Mouse (Mus musculus): ENCODE results near the gene Kirrel3. TPM values are rescaled to one million over a fixed set of nuclear protein-coding genes. Genes with fewer than 3 reads are reported as not detected.

The Kirrel3 gene
- polyA plus RNA-seq, 1 experiment from 2014 or later, result 0.72 TPM

DNA sequence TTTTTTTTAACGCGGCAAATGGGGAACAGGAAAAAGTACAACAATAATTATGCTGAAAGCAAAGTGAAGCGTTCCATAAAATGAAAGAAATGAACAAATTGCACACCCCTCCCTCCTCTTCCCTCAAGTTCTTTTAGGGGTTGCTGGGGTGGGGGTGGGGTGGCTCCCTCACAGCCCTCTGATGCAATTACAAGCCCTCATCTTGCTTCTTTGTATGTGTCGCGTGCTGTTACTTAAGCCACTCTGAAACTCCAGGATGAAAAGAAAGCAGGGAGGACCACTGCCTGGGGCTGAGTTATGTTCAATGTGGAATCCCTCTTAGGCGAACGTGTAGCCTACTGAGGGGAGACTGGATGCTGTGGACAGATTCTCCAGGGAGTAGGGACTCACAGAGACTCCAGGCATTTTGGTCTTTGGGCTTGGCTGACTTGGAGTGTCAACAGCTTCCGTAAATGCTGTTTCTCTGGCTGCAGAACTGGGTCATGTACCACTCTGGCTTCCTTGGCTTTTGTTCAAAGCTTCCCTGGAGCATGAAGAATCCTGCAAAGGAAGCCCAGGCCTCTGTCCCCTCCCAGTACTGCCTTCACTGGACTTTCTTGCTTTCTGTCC, 72.7 kb downstream of the Kirrel3 start:
- no peak overlapping the region for H3K27ac ChIP-seq (ENCODE audit: low read length)
- H3K36me3 ChIP-seq (ENCODE audit: insufficient read depth, low read length), result no peaks in the 10 kb centered on the region
- no peak overlapping the region for H3K4me2 ChIP-seq (replicated peaks; ENCODE audit: low read depth, low read length)
- no peak overlapping the region for H3K4me3 ChIP-seq (ENCODE audit: low read depth, low read length)
- TF ChIP-seq EP300 (IDR thresholded peaks at IDR 0.05) (no peak), CTCF (IDR thresholded peaks at IDR 0.05) (no peak)
- no peaks in the 10 kb centered on the region for H3K27me3 ChIP-seq (replicated peaks; ENCODE audit: insufficient read depth, low read length)
- no peak overlapping the region for H3K9ac ChIP-seq (replicated peaks; ENCODE audit: low read depth)
- DNase-seq (ENCODE audit: low spot score), result peak; percentile 9
- 54% methylated on average over 8 of the region's 8 CpGs for WGBS
- ATAC-seq, result no peak
- no peaks in the 10 kb centered on the region for H3K9me3 ChIP-seq (ENCODE audit: low read length)
- H3K4me1 ChIP-seq (ENCODE audit: insufficient read depth, low read depth, low read length), result no peaks in the 10 kb centered on the region

DNA sequence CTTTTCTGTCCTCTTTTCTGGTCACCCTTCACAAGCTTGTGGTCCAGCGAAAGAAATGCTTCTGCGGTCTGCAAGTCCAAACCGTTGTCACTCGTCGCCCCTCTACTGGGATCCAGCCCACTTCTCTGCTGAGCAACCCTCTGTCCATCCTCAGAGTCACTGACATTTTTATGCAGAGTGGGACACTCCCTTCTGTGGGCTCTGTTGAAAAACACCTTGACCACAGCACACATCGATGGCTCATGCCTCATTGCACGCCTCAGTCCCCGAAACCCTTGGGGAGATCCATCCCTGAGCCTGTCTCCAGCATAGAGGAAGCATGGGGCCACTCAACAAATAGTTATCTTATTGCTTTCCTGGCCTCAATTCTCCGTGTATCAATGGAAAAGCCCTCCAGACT, 73.4 kb downstream of the Kirrel3 start:
- Histone ChIP-seq H3K4me2 (replicated peaks; ENCODE audit: low read depth, low read length) (no peak overlapping the region), H3K36me3 (ENCODE audit: insufficient read depth, low read length) (no peaks in the 10 kb centered on the region), H3K4me3 (ENCODE audit: low read depth, low read length) (no peak overlapping the region), H3K9me3 (ENCODE audit: low read length) (no peaks in the 10 kb centered on the region), H3K4me1 (ENCODE audit: insufficient read depth, low read depth, low read length) (no peaks in the 10 kb centered on the region), H3K27ac (ENCODE audit: low read length) (no peak overlapping the region), H3K27me3 (replicated peaks; ENCODE audit: insufficient read depth, low read length) (no peaks in the 10 kb centered on the region), H3K9ac (replicated peaks; ENCODE audit: low read depth) (no peak overlapping the region)
- TF ChIP-seq CTCF (IDR thresholded peaks at IDR 0.05) (no peak), EP300 (IDR thresholded peaks at IDR 0.05) (no peak)
- 86% methylated on average over 9 of the region's 9 CpGs for WGBS
- DNase-seq (ENCODE audit: low spot score) (no peak), ATAC-seq (no peak)

DNA sequence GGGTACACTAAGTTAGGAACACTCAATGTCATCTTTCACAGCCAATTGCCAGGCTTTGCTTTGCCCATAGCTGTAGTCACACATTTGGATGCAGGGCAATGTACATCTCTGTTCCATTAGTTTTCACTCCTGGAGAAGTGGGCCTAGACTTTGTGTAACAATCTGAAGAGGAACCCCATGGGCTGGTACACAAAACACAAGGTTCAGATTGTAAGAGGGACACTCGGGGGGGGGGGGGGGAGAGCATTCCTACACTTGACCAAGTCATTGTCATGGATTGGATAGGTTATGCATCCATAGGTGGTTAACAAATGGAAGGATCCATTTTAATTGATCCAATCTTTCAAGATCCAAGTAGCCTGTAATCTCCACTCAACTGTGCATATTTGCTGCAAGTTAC, 75.6 kb downstream of the Kirrel3 start:
- no peak for ATAC-seq
- WGBS, result no CpG with 5 or more reads among the region's 1 CpGs
- no peak overlapping the region for H3K27ac ChIP-seq (ENCODE audit: low read length)

DNA sequence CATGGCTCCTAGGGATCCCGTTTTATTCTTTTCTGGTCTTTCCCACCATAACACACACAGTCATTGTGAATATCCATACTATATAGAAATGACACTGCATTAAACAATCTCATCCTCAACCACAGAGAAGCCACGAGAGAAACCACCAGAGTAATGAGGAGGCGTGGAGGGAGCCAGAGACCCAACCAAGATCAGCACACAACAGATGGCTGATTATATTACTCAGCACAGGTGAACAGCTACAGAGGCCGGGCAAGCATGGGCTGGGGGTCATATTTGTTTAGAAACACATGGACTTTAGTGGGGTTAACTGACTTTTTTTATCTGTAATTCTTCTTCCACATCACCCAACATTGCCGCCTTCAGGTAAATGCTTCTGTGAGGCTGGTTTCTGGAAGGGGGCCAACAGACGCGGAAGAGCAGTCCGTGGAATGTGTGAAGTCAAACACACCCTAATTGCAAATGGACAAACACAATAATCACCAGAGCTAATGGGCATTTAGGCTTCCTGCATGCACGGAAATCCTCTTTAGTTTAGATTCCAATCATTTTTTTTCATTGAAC, 76.8 kb downstream of the Kirrel3 start:
- no peak overlapping the region for H3K9ac ChIP-seq (replicated peaks; ENCODE audit: low read depth)
- no peaks in the 10 kb centered on the region for H3K36me3 ChIP-seq (ENCODE audit: insufficient read depth, low read length)
- H3K4me1 ChIP-seq (ENCODE audit: insufficient read depth, low read depth, low read length), result no peaks in the 10 kb centered on the region
- H3K27me3 ChIP-seq (replicated peaks; ENCODE audit: insufficient read depth, low read length), result no peaks in the 10 kb centered on the region
- no peak overlapping the region for H3K27ac ChIP-seq (ENCODE audit: low read length)
- no peak overlapping the region for H3K4me2 ChIP-seq (replicated peaks; ENCODE audit: low read depth, low read length)
- ATAC-seq, result no peak
- DNase-seq (ENCODE audit: low spot score), result peak; percentile 42
- no peak overlapping the region for H3K4me3 ChIP-seq (ENCODE audit: low read depth, low read length)
- no peaks in the 10 kb centered on the region for H3K9me3 ChIP-seq (ENCODE audit: low read length)
- WGBS, result 57% methylated on average over 9 of the region's 9 CpGs
- TF ChIP-seq CTCF (IDR thresholded peaks at IDR 0.05), result no peak; the same call in 1 of the 2 replicates
- no peak for TF ChIP-seq EP300 (IDR thresholded peaks at IDR 0.05)

More for the DNA sequence above, 75.6 kb downstream of the Kirrel3 start:
- no peak overlapping the region for H3K9ac ChIP-seq (replicated peaks; ENCODE audit: low read depth)
- no peaks in the 10 kb centered on the region for H3K27me3 ChIP-seq (replicated peaks; ENCODE audit: insufficient read depth, low read length)
- H3K4me2 ChIP-seq (replicated peaks; ENCODE audit: low read depth, low read length), result no peak overlapping the region
- no peak for TF ChIP-seq EP300 (IDR thresholded peaks at IDR 0.05)
- no peak for TF ChIP-seq CTCF (IDR thresholded peaks at IDR 0.05)
- no peaks in the 10 kb centered on the region for H3K4me1 ChIP-seq (ENCODE audit: insufficient read depth, low read depth, low read length)
- no peak overlapping the region for H3K4me3 ChIP-seq (ENCODE audit: low read depth, low read length)
- no peak for DNase-seq (ENCODE audit: low spot score)
- H3K36me3 ChIP-seq (ENCODE audit: insufficient read depth, low read length), result no peaks in the 10 kb centered on the region
- H3K9me3 ChIP-seq (ENCODE audit: low read length), result no peaks in the 10 kb centered on the region

DNA sequence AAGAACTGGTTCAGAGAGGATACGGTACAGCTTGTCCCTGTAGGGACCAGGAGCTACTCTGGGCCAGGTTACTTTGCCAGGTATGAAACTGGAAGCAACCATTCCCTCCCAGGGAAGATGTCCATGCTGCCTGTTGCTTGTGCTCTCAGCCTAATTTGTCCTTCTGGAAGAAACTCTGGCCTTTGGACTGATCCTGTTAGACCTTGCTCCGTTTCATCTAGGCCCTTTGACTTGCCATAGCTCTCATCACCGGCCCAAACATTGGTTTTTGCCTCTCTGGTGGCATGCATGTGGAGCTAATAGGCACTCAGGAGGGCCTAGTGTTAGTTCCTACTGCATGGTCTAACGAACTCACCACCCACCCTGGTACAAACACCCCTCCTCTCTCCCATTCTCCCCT, 88.2 kb downstream of the Kirrel3 start:
- Histone ChIP-seq H3K4me3 (ENCODE audit: low read depth, low read length) (no peak overlapping the region), H3K27me3 (replicated peaks; ENCODE audit: insufficient read depth, low read length) (no peaks in the 10 kb centered on the region), H3K36me3 (ENCODE audit: insufficient read depth, low read length) (no peaks in the 10 kb centered on the region), H3K9ac (replicated peaks; ENCODE audit: low read depth) (no peak overlapping the region), H3K9me3 (ENCODE audit: low read length) (no peaks in the 10 kb centered on the region), H3K4me1 (ENCODE audit: insufficient read depth, low read depth, low read length) (no peaks in the 10 kb centered on the region), H3K4me2 (replicated peaks; ENCODE audit: low read depth, low read length) (no peak overlapping the region), H3K27ac (ENCODE audit: low read length) (no peak overlapping the region)
- TF ChIP-seq CTCF (IDR thresholded peaks at IDR 0.05) (no peak), EP300 (IDR thresholded peaks at IDR 0.05) (no peak)
- DNase-seq (ENCODE audit: low spot score) (no peak), ATAC-seq (no peak)
- 72% methylated on average over 4 of the region's 4 CpGs for WGBS

DNA sequence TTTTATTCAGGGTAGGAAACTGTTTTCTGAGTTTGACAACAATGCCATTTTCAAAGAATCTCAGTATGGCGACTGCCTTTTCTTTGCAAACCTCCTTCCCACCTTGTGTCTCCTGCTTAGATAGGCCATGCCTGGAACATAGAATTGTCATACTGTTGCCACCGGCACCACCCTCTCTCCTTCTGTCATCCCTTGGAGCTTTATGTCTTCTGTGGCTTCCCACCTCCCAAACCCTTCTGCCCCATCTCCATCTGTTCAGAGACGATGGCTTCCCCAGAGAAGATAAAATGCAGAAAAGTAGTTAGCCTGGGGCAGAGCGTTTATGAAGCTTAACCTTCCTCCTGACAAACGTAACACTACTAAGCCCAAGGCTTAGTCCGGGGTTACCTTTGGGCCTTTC, 88.9 kb downstream of the Kirrel3 start:
- no peak overlapping the region for H3K27ac ChIP-seq (ENCODE audit: low read length)
- no peak overlapping the region for H3K4me3 ChIP-seq (ENCODE audit: low read depth, low read length)
- WGBS, result 89% methylated on average over 6 of the region's 6 CpGs
- H3K4me2 ChIP-seq (replicated peaks; ENCODE audit: low read depth, low read length), result no peak overlapping the region
- no peaks in the 10 kb centered on the region for H3K27me3 ChIP-seq (replicated peaks; ENCODE audit: insufficient read depth, low read length)
- H3K9me3 ChIP-seq (ENCODE audit: low read length), result no peaks in the 10 kb centered on the region
- ATAC-seq, result no peak
- no peaks in the 10 kb centered on the region for H3K36me3 ChIP-seq (ENCODE audit: insufficient read depth, low read length)
- no peak for DNase-seq (ENCODE audit: low spot score)
- H3K9ac ChIP-seq (replicated peaks; ENCODE audit: low read depth), result no peak overlapping the region
- TF ChIP-seq CTCF (IDR thresholded peaks at IDR 0.05), result no peak
- TF ChIP-seq EP300 (IDR thresholded peaks at IDR 0.05), result no peak
- H3K4me1 ChIP-seq (ENCODE audit: insufficient read depth, low read depth, low read length), result no peaks in the 10 kb centered on the region

Measured in lung, postnatal 0 days (tissue).